Mouse (Mus musculus) cerebellum, adult 2 months (tissue): ENCODE data around the gene Lgals4. TPM values are rescaled to one million over a fixed set of nuclear protein-coding genes. Genes with fewer than 3 reads are reported as not detected.

Experiments used
- DNase-seq, 2 experiments: peaks; one replicate each; pipeline ENCODE4 v3.0.0; 2021
- H3K27ac ChIP-seq: fragments of 200-500 bp; 2 replicates; pipeline ENCODE4 v1.5.1; 2012; ENCODE audit warnings: low read length, control low read depth, inconsistent platforms; ENCODE audit not compliant: insufficient read depth
- H3K27me3 ChIP-seq: fragments of 200-500 bp; 2 replicates; pipeline ENCODE4 v1.6.1; 2012; ENCODE audit warnings: inconsistent platforms, mild to moderate bottlenecking, low read length, moderate library complexity; ENCODE audit not compliant: control insufficient read depth, insufficient read depth
- H3K4me1 ChIP-seq: fragments of 200-500 bp; 2 replicates; pipeline ENCODE4 v1.6.1; 2011; ENCODE audit warnings: low read length; ENCODE audit not compliant: control insufficient read depth, insufficient read depth
- H3K4me3 ChIP-seq: fragments of 200-500 bp; replicated peaks from 2 replicates; pipeline ENCODE3; 2011; ENCODE audit warnings: mild to moderate bottlenecking, low read depth, low read length, control low read depth; ENCODE audit not compliant: insufficient read depth
- CTCF ChIP-seq: fragments of 200-500 bp; IDR thresholded peaks from 2 replicates; pipeline ENCODE4 v1.5.1; 2011; ENCODE audit warnings: low read depth, mild to moderate bottlenecking, control low read depth, low read length, moderate library complexity, borderline replicate concordance; ENCODE audit not compliant: insufficient read depth
- POLR2A ChIP-seq: fragments of 200-500 bp; IDR thresholded peaks from 2 replicates; pipeline ENCODE4 v1.6.1; 2011; ENCODE audit warnings: low read length, control low read depth, borderline replicate concordance; ENCODE audit not compliant: insufficient read depth
- WGBS: fragments of 180-500 bp; shearing (Covaris S2); methylation state at CpG from one replicate; pipeline ENCODE4 v1.1.7; 2018; 5-methylcytosine and 5-hydroxymethylcytosine counted together
- polyA plus RNA-seq: library from polyadenylated mRNA; depleted of rRNA; stranded (reverse); fragments of >200 nt; gene quantifications from 2 replicates; pipeline ENCODE4 v1.2.3, GENCODE M21; 2012

Gene Lgals4
- polyA plus RNA-seq, 1 experiment = 8.3 TPM

DNA sequence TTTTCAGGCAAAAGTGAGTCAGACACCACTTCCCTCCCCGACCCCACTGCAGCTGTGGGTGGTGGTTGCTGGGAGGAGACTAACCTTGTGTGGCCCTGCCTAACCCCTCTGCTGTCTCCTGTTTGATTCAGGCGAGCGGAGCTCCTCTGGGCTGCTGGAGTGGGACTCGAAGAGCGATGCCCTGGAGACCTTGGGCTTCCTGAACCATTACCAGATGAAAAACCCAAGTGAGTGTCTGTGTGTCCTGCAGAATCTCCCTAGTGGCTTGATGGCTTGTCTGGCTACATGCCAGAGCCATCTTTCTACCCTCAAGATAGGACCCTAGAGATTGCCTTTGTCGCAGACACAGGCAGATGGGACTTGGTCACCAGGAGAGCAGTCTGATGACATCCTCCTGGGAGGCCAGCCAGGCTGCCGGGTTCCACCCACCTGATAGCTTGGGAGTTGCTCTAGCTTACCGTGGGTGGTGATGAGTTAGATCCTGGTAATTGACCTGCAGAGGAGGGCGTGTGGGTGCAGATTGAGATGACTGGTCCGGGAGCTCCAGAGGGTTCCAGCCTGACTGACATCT is 12.3 kb upstream of the Lgals4 start:
- no peak for TF ChIP-seq CTCF
- TF ChIP-seq POLR2A = no peak
- Histone ChIP-seq H3K4me1 (peaks cover 31% of the 10 kb centered on the region), H3K27ac (peak overlapping the region; percentile 67), H3K4me3 (no peak overlapping the region), H3K27me3 (no peaks in the 10 kb centered on the region)
- peak; percentile 75 to 83 for DNase-seq
- 17% methylated on average over 10 of the region's 10 CpGs for WGBS

- peaks cover 25% of the 10 kb centered on the region for H3K4me1 ChIP-seq
Observed at GRCm38 (mm10) chr7:28822556-28822955, 11.1 kb upstream of the Lgals4 start.

DNA sequence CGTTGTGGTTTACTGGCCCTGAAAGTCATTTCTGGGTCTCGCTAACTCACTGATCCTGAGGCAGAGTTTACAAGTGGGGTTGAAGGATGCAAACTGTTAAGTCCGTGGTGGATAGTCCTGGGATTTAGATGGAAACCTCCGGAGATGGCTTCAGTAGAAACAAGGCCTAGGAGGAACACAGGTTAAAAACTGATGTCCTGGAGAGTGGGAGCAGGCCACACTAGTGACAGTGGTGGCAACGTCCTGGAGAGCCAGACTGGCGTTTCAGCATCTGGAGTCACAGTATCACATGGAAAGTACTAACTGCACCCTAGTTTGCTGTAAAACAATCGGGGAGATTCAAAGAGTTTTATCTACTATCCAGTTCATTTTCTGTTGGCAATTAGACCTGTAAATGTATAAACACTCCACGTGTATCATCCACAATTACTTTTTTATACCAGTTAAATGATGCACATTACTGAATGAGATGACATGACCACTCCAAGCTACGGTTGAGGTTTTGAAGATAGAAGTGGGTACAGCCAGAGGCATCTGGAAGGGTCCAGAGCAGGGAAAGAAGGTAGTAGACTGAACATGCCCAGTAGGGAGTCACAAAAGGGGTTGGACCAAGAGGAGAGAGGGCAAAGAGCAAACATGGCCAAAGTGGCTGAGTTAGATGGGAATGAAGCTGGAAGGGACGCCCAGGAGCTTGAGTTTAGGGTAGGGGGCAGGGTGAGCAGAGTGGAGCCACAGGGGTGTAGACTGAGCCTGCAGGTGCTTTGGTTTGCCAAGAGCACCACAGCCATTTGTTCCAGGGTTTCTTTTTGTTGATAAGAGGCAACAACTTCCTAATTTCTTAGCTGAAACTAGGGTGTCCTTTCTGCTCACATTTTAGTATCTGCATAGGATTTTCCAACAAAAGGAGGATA is 10.4 kb upstream of the Lgals4 start:
- TF ChIP-seq CTCF = no peak
- TF ChIP-seq POLR2A = no peak
- Histone ChIP-seq H3K4me1 (peaks cover 19% of the 10 kb centered on the region), H3K27me3 (no peaks in the 10 kb centered on the region), H3K4me3 (no peak overlapping the region), H3K27ac (no peak overlapping the region)
- no peak for DNase-seq
- 56% methylated on average over 10 of the region's 10 CpGs for WGBS

More at GRCm38 (mm10) chr7:28822556-28822955, 11.1 kb upstream of the Lgals4 start:
- Histone ChIP-seq H3K27ac (no peak overlapping the region), H3K4me3 (no peak overlapping the region), H3K27me3 (no peaks in the 10 kb centered on the region)
- 44% methylated on average over 1 of the region's 1 CpGs for WGBS
- no peak for DNase-seq
- TF ChIP-seq POLR2A = no peak
- no peak for TF ChIP-seq CTCF

- WGBS = 47% methylated on average over 2 of the region's 2 CpGs
- Histone ChIP-seq H3K4me3 (no peak overlapping the region), H3K27ac (no peak overlapping the region), H3K4me1 (peaks cover 19% of the 10 kb centered on the region), H3K27me3 (no peaks in the 10 kb centered on the region)
- TF ChIP-seq POLR2A = no peak
- DNase-seq = no peak
Observed at GRCm38 (mm10) chr7:28823932-28824331, 9.7 kb upstream of the Lgals4 start.

- peak within 1 kb of the TSS; percentile 99 for H3K4me3 ChIP-seq
- H3K4me1 ChIP-seq = peaks cover 19% of the 10 kb centered on the region
- H3K27me3 ChIP-seq = no peaks in the 10 kb centered on the region
- peak; percentile 89 to 90 for DNase-seq
- peak within 1 kb of the TSS; percentile 73; the same call in 1 of the 2 replicates for H3K27ac ChIP-seq
- WGBS = 2% methylated on average over 33 of the region's 33 CpGs
- no peak for TF ChIP-seq CTCF
- peak; percentile 58; the same call in 1 of the 2 replicates for TF ChIP-seq POLR2A
Observed at GRCm38 (mm10) chr7:28824941-28825685, 8.5 kb upstream of the Lgals4 start, which contains the start of gene Ech1. Ech1 (plus strand) TSS chr7:28825217.

- Histone ChIP-seq H3K4me1 (peaks cover 12% of the 10 kb centered on the region), H3K4me3 (peak overlapping the region; percentile 99), H3K27ac (peak overlapping the region; percentile 32; the same call in 1 of the 2 replicates), H3K27me3 (no peaks in the 10 kb centered on the region)
- TF ChIP-seq POLR2A (no peak), CTCF (no peak)
- DNase-seq = no peak
- 19% methylated on average over 11 of the region's 11 CpGs for WGBS
Observed at GRCm38 (mm10) chr7:28825686-28826401, 7.8 kb upstream of the Lgals4 start.

DNA sequence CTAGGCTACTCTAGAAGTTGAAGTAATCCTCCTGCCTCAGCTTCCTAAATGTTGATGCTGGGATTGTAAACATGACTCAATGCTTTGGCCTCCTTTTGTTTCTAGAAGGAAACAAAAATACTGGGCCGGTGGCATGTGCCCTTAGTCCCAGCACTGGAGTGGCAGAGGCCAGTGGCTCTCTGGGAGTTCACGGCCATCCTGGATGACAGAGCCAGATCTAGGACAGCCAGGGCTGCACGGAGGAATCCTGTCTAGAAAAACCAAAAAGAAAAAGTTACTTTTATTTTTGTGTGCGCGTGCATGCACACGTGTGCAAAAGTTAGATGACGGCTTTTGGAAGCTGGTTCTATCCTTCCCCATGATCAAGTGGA is 7.3 kb upstream of the Lgals4 start:
- Histone ChIP-seq H3K27me3 (no peaks in the 10 kb centered on the region), H3K4me1 (peaks cover 6% of the 10 kb centered on the region), H3K27ac (no peak overlapping the region), H3K4me3 (no peak overlapping the region)
- TF ChIP-seq CTCF = no peak
- no peak for TF ChIP-seq POLR2A
- WGBS = 91% methylated on average over 7 of the region's 7 CpGs
- DNase-seq = no peak
